Mouse (Mus musculus): Measurements from ENCODE around the gene Prr19. TPM values are rescaled to one million over a fixed set of nuclear protein-coding genes. Genes with fewer than 3 reads are reported as not detected.
A peak's percentile ranks its signal among the peaks of the same experiment; 100 is the strongest.

The Prr19 gene
- total RNA-seq, 2 experiments from 2014 or later = not detected

GRCm38 (mm10) chr7:25274571-25274970 is 26.6 kb upstream of the Prr19 start:
- ATAC-seq (replicated peaks; ENCODE audit: low FRiP score, poor library complexity, severe bottlenecking) = 0 out of 2 replicates have a peak, but pooled peaks have one; percentile 18

GRCm38 (mm10) chr7:25274996-25275395 is 26.2 kb upstream of the Prr19 start:
- no peak for ATAC-seq (replicated peaks; ENCODE audit: low FRiP score, poor library complexity, severe bottlenecking)

GRCm38 (mm10) chr7:25275555-25276298 is 25.5 kb upstream of the Prr19 start:
- no peak for ATAC-seq (replicated peaks; ENCODE audit: low FRiP score, poor library complexity, severe bottlenecking)

GRCm38 (mm10) chr7:25277405-25277804 is 23.8 kb upstream of the Prr19 start:
- no peak for ATAC-seq (replicated peaks; ENCODE audit: low FRiP score, poor library complexity, severe bottlenecking)

- no peak for ATAC-seq (replicated peaks; ENCODE audit: low FRiP score, poor library complexity, severe bottlenecking)
These were observed 23.2 kb upstream of the Prr19 start for GRCm38 (mm10) chr7:25277998-25278340.

- peak; percentile 50 for ATAC-seq (replicated peaks; ENCODE audit: low FRiP score, poor library complexity, severe bottlenecking)
These were observed 22.7 kb upstream of the Prr19 start for GRCm38 (mm10) chr7:25278341-25279075.

- peak; percentile 12; the same call in 1 of the 2 replicates for ATAC-seq (replicated peaks; ENCODE audit: low FRiP score, poor library complexity, severe bottlenecking)
These were observed 21.9 kb upstream of the Prr19 start for GRCm38 (mm10) chr7:25279076-25279860.

GRCm38 (mm10) chr7:25279861-25280791 is 21.1 kb upstream of the Prr19 start:
- no peak for ATAC-seq (replicated peaks; ENCODE audit: low FRiP score, poor library complexity, severe bottlenecking)

- ATAC-seq (replicated peaks; ENCODE audit: low FRiP score, poor library complexity, severe bottlenecking) = peak; percentile 52
These were observed 20.0 kb upstream of the Prr19 start for GRCm38 (mm10) chr7:25281166-25281733.

- ATAC-seq (replicated peaks; ENCODE audit: low FRiP score, poor library complexity, severe bottlenecking) = peak; percentile 71
These were observed 19.2 kb upstream of the Prr19 start for GRCm38 (mm10) chr7:25281734-25282601.

- 0 out of 2 replicates have a peak, but pooled peaks have one; percentile 2 for ATAC-seq (replicated peaks; ENCODE audit: low FRiP score, poor library complexity, severe bottlenecking)
These were observed 18.4 kb upstream of the Prr19 start for GRCm38 (mm10) chr7:25282731-25283211.

- ATAC-seq (replicated peaks; ENCODE audit: low FRiP score, poor library complexity, severe bottlenecking) = no peak
These were observed 17.6 kb upstream of the Prr19 start for GRCm38 (mm10) chr7:25283637-25284036.

- ATAC-seq (replicated peaks; ENCODE audit: low FRiP score, poor library complexity, severe bottlenecking) = no peak
These were observed 17.0 kb upstream of the Prr19 start for GRCm38 (mm10) chr7:25284171-25284570.

GRCm38 (mm10) chr7:25284766-25285165 is 16.4 kb upstream of the Prr19 start:
- no peak for ATAC-seq (replicated peaks; ENCODE audit: low FRiP score, poor library complexity, severe bottlenecking)

- no peak for ATAC-seq (replicated peaks; ENCODE audit: low FRiP score, poor library complexity, severe bottlenecking)
These were observed 15.5 kb upstream of the Prr19 start for GRCm38 (mm10) chr7:25285511-25286238.

GRCm38 (mm10) chr7:25286989-25287388 is 14.2 kb upstream of the Prr19 start:
- ATAC-seq (replicated peaks; ENCODE audit: low FRiP score, poor library complexity, severe bottlenecking) = no peak

- ATAC-seq (replicated peaks; ENCODE audit: low FRiP score, poor library complexity, severe bottlenecking) = no peak
These were observed 13.2 kb upstream of the Prr19 start for GRCm38 (mm10) chr7:25288011-25288410.

Data from erythroblast, adult 5-6 weeks (primary cell).